Mouse (Mus musculus) stomach, postnatal 0 days (tissue): ENCODE measurements around the gene Mapk1ip1l. TPM values are rescaled to one million over a fixed set of nuclear protein-coding genes. Genes with fewer than 3 reads are reported as not detected.
"Not testable (repeated sequence)": the region's sequence is repeated elsewhere in the genome, so short reads cannot be mapped to it uniquely, and the experiment has no call there.

ENCODE experiments used
- ATAC-seq: fragments of 200-750 bp; cut with Nextera tagmentation; 2 replicates; pipeline ENCODE4 v1.8.0; 2017; ENCODE audit not compliant: low FRiP score, low TSS enrichment
- DNase-seq: peaks from one replicate; pipeline ENCODE4 v3.0.0-alpha.2; 2016; ENCODE audit warnings: low spot score
- H3K27ac ChIP-seq: fragments of 300-500 bp; sonication (generic); replicated peaks from 2 replicates; pipeline ENCODE4 v1.5.1; 2014; ENCODE audit warnings: mild to moderate bottlenecking, control low read depth
- H3K27me3 ChIP-seq: fragments of 300-500 bp; sonication (generic); 2 replicates; pipeline ENCODE4 v1.6.1; 2014; ENCODE audit warnings: low read length; ENCODE audit not compliant: control insufficient read depth, insufficient read depth
- H3K36me3 ChIP-seq: fragments of 300-500 bp; sonication (generic); 2 replicates; pipeline ENCODE4 v1.6.1; 2014; ENCODE audit warnings: low read length, mixed read lengths; ENCODE audit not compliant: control insufficient read depth, insufficient read depth
- H3K4me1 ChIP-seq: fragments of 300-500 bp; sonication (generic); replicated peaks from 2 replicates; pipeline ENCODE4 v1.6.1; 2014; ENCODE audit warnings: antibody characterized with exemption; ENCODE audit not compliant: control insufficient read depth, insufficient read depth
- H3K4me2 ChIP-seq: fragments of 300-500 bp; sonication (generic); replicated peaks from 2 replicates; pipeline ENCODE4 v1.6.1; 2014; ENCODE audit warnings: low read depth, mild to moderate bottlenecking, control low read depth, moderate library complexity
- H3K4me3 ChIP-seq: fragments of 300-500 bp; sonication (generic); 2 replicates; pipeline ENCODE4 v1.5.1; 2014; ENCODE audit warnings: low read depth, low read length, control low read depth
- H3K9ac ChIP-seq: fragments of 300-500 bp; sonication (generic); 2 replicates; pipeline ENCODE4 v1.6.1; 2014; ENCODE audit warnings: mild to moderate bottlenecking, low read length, control low read depth, mixed read lengths
- H3K9me3 ChIP-seq: fragments of 300-500 bp; sonication (generic); 2 replicates; pipeline ENCODE4 v1.6.1; 2016; ENCODE audit warnings: low read length; ENCODE audit not compliant: control insufficient read depth
- CTCF ChIP-seq: IDR thresholded peaks from 2 replicates; pipeline ENCODE4 v1.5.1; 2016; ENCODE audit warnings: antibody characterized with exemption, low read depth, mild to moderate bottlenecking, moderate library complexity
- EP300 ChIP-seq: optimal IDR thresholded peaks from 2 replicates; pipeline ENCODE3; 2016; ENCODE audit warnings: antibody characterized with exemption
- WGBS: fragments of 180-500 bp; shearing (Covaris S2); extraction: QIAGEN DNeasy Blood & Tissue Kit; methylation state at CpG from one replicate; pipeline ENCODE4 v1.1.7; 2014; 5-methylcytosine and 5-hydroxymethylcytosine counted together
- polyA plus RNA-seq: library from polyadenylated mRNA; unstranded; fragments of >200 nt; fragmentation: Nextera tagmentation; extraction: Ambion mirVana; gene quantifications from 2 replicates; pipeline ENCODE4 v1.2.1, GENCODE M21; 2015

Mapk1ip1l gene
- polyA plus RNA-seq, 1 experiment from 2014 or later = 21.3 TPM

DNA sequence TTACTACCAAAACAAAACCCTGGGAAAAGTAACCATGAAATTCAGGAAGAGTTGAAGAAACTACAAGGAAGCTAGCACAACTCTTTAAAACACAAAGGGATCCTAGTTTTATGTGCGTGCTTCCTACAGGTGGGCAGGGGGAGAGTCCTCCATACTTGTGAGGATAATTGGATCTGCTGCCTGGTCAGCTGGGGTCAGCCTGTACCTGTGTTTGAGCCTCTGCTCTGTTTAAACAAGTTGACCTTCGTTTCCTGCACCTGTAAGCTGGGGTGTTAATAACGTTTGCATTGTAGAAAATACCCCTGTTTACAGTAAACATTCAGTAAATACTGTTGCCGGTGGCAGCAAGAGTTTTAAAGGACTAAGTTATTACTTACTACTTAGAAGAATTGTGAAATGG, 7.9 kb downstream of the Mapk1ip1l start:
- H3K4me2 ChIP-seq = no peak overlapping the region
- no peak overlapping the region for H3K27ac ChIP-seq
- H3K9me3 ChIP-seq = no peaks in the 10 kb centered on the region
- H3K4me3 ChIP-seq = no peak overlapping the region
- DNase-seq (no peak), ATAC-seq (no peak)
- H3K9ac ChIP-seq = no peak overlapping the region
- peaks cover 8% of the 10 kb centered on the region for H3K36me3 ChIP-seq
- 62% methylated on average over 4 of the region's 4 CpGs for WGBS
- H3K4me1 ChIP-seq = no peaks in the 10 kb centered on the region
- no peak for TF ChIP-seq CTCF
- TF ChIP-seq EP300 = no peak
- H3K27me3 ChIP-seq = no peaks in the 10 kb centered on the region

GRCm38 (mm10) chr14:47307669-47308068, 9.6 kb downstream of the Mapk1ip1l start:
- peak; percentile 65; the same call in 1 of the 2 replicates for ATAC-seq
- no peak for DNase-seq
- H3K4me1 ChIP-seq = no peaks in the 10 kb centered on the region
- peaks cover 13% of the 10 kb centered on the region for H3K36me3 ChIP-seq
- no peak overlapping the region for H3K27ac ChIP-seq
- no peak for TF ChIP-seq CTCF
- no peak for TF ChIP-seq EP300
- H3K9me3 ChIP-seq = no peaks in the 10 kb centered on the region
- no peak overlapping the region for H3K9ac ChIP-seq
- no peak overlapping the region for H3K4me3 ChIP-seq
- 74% methylated on average over 3 of the region's 3 CpGs for WGBS
- no peak overlapping the region for H3K4me2 ChIP-seq
- no peaks in the 10 kb centered on the region for H3K27me3 ChIP-seq

- H3K36me3 ChIP-seq = peaks cover 13% of the 10 kb centered on the region
- no peaks in the 10 kb centered on the region for H3K27me3 ChIP-seq
- H3K9me3 ChIP-seq = no peaks in the 10 kb centered on the region
- no peak overlapping the region for H3K4me2 ChIP-seq
- DNase-seq (no peak), ATAC-seq (peak; percentile 61)
- no peak overlapping the region for H3K27ac ChIP-seq
- 61% methylated on average over 1 of the region's 1 CpGs for WGBS
- no peaks in the 10 kb centered on the region for H3K4me1 ChIP-seq
- no peak overlapping the region for H3K9ac ChIP-seq
- TF ChIP-seq EP300 (no peak), CTCF (no peak)
- no peak overlapping the region for H3K4me3 ChIP-seq
Measured at GRCm38 (mm10) chr14:47309061-47309460, 11.0 kb downstream of the Mapk1ip1l start.

GRCm38 (mm10) chr14:47310342-47311181, 12.5 kb downstream of the Mapk1ip1l start:
- H3K9ac ChIP-seq = no peak overlapping the region
- H3K9me3 ChIP-seq = no peaks in the 10 kb centered on the region
- DNase-seq = no peak
- no peak overlapping the region for H3K4me2 ChIP-seq
- no peaks in the 10 kb centered on the region for H3K4me1 ChIP-seq
- H3K27ac ChIP-seq = no peak overlapping the region
- no peak overlapping the region for H3K4me3 ChIP-seq
- H3K36me3 ChIP-seq = peaks cover 13% of the 10 kb centered on the region
- WGBS = 93% methylated on average over 18 of the region's 18 CpGs
- ATAC-seq = no peak; the same call in 1 of the 2 replicates
- TF ChIP-seq EP300 (no peak), CTCF (no peak)
- no peaks in the 10 kb centered on the region for H3K27me3 ChIP-seq

- Histone ChIP-seq H3K27ac (no peak overlapping the region), H3K9me3 (no peaks in the 10 kb centered on the region), H3K9ac (no peak overlapping the region), H3K4me1 (no peaks in the 10 kb centered on the region), H3K27me3 (no peaks in the 10 kb centered on the region), H3K4me3 (no peak overlapping the region), H3K36me3 (peaks cover 5% of the 10 kb centered on the region; the same call in 1 of the 2 replicates), H3K4me2 (no peak overlapping the region)
- TF ChIP-seq EP300 = no peak
- TF ChIP-seq CTCF = no peak
- DNase-seq (no peak), ATAC-seq (peak; percentile 79)
- WGBS = 71% methylated on average over 5 of the region's 5 CpGs
Measured at GRCm38 (mm10) chr14:47319362-47319761, 21.3 kb downstream of the Mapk1ip1l start.

DNA sequence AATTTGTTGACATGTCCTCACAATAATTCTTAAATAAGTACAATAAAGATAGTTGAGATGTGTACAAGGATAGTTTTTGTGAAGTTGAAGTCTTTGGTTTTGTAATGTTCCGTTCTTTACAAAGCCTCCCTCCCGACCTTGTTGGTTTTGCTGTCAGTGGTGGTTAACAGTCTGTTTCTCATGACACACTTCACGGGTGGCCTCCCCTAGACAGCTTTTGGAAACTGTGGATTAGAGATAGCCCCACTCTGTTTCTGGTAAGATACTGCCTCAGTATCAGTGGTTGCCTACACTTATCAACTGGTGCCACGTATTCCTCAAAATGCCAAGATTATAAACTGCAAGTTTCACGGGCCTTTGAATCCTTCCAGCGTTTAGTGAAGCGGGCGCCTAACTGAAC, 23.5 kb downstream of the Mapk1ip1l start:
- 96% methylated on average over 5 of the region's 8 CpGs for WGBS
- DNase-seq, H3K36me3 ChIP-seq, H3K4me3 ChIP-seq, H3K27me3 ChIP-seq, ATAC-seq, H3K9me3 ChIP-seq, H3K4me1 ChIP-seq, H3K4me2 ChIP-seq, H3K9ac ChIP-seq, H3K27ac ChIP-seq: not testable (repeated sequence)
